Mouse (Mus musculus) liver, embryonic 11.5 days (tissue): ENCODE data around the gene Spem2. TPM values are rescaled to one million over a fixed set of nuclear protein-coding genes. Genes with fewer than 3 reads are reported as not detected.

ENCODE experiments used
- ATAC-seq: fragments of 200-750 bp; cut with Nextera tagmentation; replicated peaks from 2 replicates; pipeline ENCODE4 v1.8.0; 2017; ENCODE audit warnings: moderate number of reproducible peaks, mild to moderate bottlenecking, moderate TSS enrichment, moderate library complexity; ENCODE audit not compliant: low FRiP score
- DNase-seq: peaks from one replicate; pipeline ENCODE4 v3.0.0-alpha.2; 2017; ENCODE audit warnings: low spot score
- H3K27ac ChIP-seq: fragments of 300-500 bp; sonication (generic); 2 replicates; pipeline ENCODE4 v1.5.1; 2014; ENCODE audit warnings: mild to moderate bottlenecking, low read depth, low read length, control low read depth
- H3K27me3 ChIP-seq: fragments of 300-500 bp; sonication (generic); replicated peaks from 2 replicates; pipeline ENCODE4 v1.6.1; 2014; ENCODE audit warnings: low read length, mixed read lengths; ENCODE audit not compliant: control insufficient read depth, insufficient read depth
- H3K36me3 ChIP-seq: fragments of 300-500 bp; sonication (generic); 2 replicates; pipeline ENCODE4 v1.6.1; 2014; ENCODE audit warnings: mild to moderate bottlenecking, low read length, moderate library complexity, mixed read lengths; ENCODE audit not compliant: control insufficient read depth, insufficient read depth
- H3K4me1 ChIP-seq: fragments of 300-500 bp; sonication (generic); replicated peaks from 2 replicates; pipeline ENCODE4 v1.6.1; 2014; ENCODE audit warnings: low read length, mixed read lengths; ENCODE audit not compliant: control insufficient read depth, insufficient read depth
- H3K4me2 ChIP-seq: fragments of 300-500 bp; sonication (generic); 2 replicates; pipeline ENCODE4 v1.6.1; 2014; ENCODE audit warnings: mild to moderate bottlenecking, control low read depth, moderate library complexity
- H3K4me3 ChIP-seq: fragments of 300-500 bp; sonication (generic); 2 replicates; pipeline ENCODE4 v1.5.1; 2014; ENCODE audit warnings: low read depth, low read length, control low read depth
- H3K9ac ChIP-seq: fragments of 300-500 bp; sonication (generic); 2 replicates; pipeline ENCODE4 v1.6.1; 2014; ENCODE audit warnings: low read depth, low read length, control low read depth
- H3K9me3 ChIP-seq: fragments of 300-500 bp; sonication (generic); 2 replicates; pipeline ENCODE4 v1.6.1; 2016; ENCODE audit warnings: low read length, inconsistent platforms, mixed read lengths; ENCODE audit not compliant: control insufficient read depth
- WGBS: fragments of 180-500 bp; shearing (Covaris S2); extraction: QIAGEN DNeasy Blood & Tissue Kit; methylation state at CpG from one replicate; pipeline ENCODE4 v1.1.7; 2014; 5-methylcytosine and 5-hydroxymethylcytosine counted together
- polyA plus RNA-seq: library from polyadenylated mRNA; unstranded; fragments of >200 nt; fragmentation: Nextera tagmentation; extraction: Ambion mirVana; gene quantifications from 2 replicates; pipeline ENCODE4 v1.2.1, GENCODE M21; 2014

Gene Spem2
- polyA plus RNA-seq, 1 experiment from 2014 or later, result not detected

GRCm38 (mm10) chr11:69853994-69854393 lies 35.7 kb upstream of the Spem2 start:
- peaks cover 45% of the 10 kb centered on the region for H3K4me1 ChIP-seq
- DNase-seq, result peak; percentile 65
- H3K9me3 ChIP-seq, result no peaks in the 10 kb centered on the region
- H3K27me3 ChIP-seq, result peaks cover 16% of the 10 kb centered on the region
- H3K9ac ChIP-seq, result peak overlapping the region; percentile 4
- 43% methylated on average over 7 of the region's 7 CpGs for whole genome bisulfite sequencing
- peak; percentile 93 for ATAC-seq
- peak overlapping the region; percentile 21; the same call in 1 of the 2 replicates for H3K4me3 ChIP-seq
- peak overlapping the region; percentile 94 for H3K27ac ChIP-seq
- peaks cover 20% of the 10 kb centered on the region for H3K36me3 ChIP-seq
- peak overlapping the region; percentile 52 for H3K4me2 ChIP-seq

GRCm38 (mm10) chr11:69850754-69851153 lies 32.5 kb upstream of the Spem2 start:
- Histone ChIP-seq H3K36me3 (peaks cover 24% of the 10 kb centered on the region), H3K9me3 (no peaks in the 10 kb centered on the region), H3K27me3 (no peaks in the 10 kb centered on the region), H3K27ac (peak overlapping the region; percentile 21; the same call in 1 of the 2 replicates), H3K4me2 (no peak overlapping the region; the same call in 1 of the 2 replicates), H3K4me1 (peaks cover 60% of the 10 kb centered on the region), H3K4me3 (no peak overlapping the region), H3K9ac (no peak overlapping the region)
- DNase-seq (no peak), ATAC-seq (no peak)
- WGBS, result 72% methylated on average over 8 of the region's 8 CpGs

DNA sequence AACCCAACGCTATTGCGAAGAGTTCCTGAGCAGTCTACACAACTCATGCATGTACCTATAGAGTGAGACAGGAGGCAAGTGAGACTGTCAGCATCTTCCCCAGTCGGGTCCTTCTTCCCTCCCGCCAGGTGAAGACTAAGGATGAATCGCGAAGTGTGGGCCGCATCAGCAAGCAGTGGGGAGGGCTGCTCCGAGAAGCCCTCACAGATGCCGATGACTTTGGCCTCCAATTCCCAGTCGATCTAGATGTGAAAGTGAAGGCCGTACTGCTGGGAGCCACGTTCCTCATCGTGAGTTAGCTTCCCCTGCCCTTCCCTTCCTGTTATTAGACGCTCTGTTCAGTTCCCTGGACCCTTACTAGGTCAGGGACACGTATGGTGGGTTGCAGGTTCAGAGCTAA lies 31.6 kb upstream of the Spem2 start:
- Histone ChIP-seq H3K4me1 (peaks cover 56% of the 10 kb centered on the region), H3K27me3 (no peaks in the 10 kb centered on the region), H3K36me3 (peaks cover 24% of the 10 kb centered on the region), H3K27ac (peak overlapping the region; percentile 21; the same call in 1 of the 2 replicates), H3K4me3 (no peak overlapping the region), H3K4me2 (no peak overlapping the region), H3K9me3 (no peaks in the 10 kb centered on the region), H3K9ac (no peak overlapping the region)
- DNase-seq (no peak), ATAC-seq (no peak)
- 89% methylated on average over 15 of the region's 15 CpGs for WGBS

DNA sequence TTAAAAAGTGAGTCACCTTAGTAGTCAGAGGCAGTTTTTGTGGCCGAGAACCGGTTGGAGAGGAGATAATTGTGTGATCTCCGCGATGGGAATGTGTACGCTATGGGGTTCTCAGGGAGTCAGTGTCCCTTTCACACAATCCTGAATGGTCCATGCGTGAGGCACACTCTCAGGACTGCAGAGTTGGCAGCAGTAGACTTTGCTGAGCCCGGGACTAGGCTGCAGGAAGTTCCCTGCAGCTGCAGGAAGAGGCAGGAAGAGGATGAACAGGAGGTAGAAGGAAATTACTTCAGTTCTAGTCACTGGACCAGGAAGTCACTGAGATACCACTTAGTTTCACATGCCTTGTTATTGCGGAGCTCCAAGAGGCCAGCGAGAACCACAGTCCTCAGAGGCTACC lies 30.9 kb upstream of the Spem2 start:
- Histone ChIP-seq H3K27ac (peak overlapping the region; percentile 16; the same call in 1 of the 2 replicates), H3K4me2 (peak overlapping the region; percentile 15; the same call in 1 of the 2 replicates), H3K4me1 (peaks cover 51% of the 10 kb centered on the region), H3K4me3 (no peak overlapping the region), H3K36me3 (peaks cover 24% of the 10 kb centered on the region), H3K27me3 (no peaks in the 10 kb centered on the region), H3K9ac (no peak overlapping the region), H3K9me3 (no peaks in the 10 kb centered on the region)
- WGBS, result 78% methylated on average over 9 of the region's 9 CpGs
- no peak for DNase-seq
- no peak for ATAC-seq

DNA sequence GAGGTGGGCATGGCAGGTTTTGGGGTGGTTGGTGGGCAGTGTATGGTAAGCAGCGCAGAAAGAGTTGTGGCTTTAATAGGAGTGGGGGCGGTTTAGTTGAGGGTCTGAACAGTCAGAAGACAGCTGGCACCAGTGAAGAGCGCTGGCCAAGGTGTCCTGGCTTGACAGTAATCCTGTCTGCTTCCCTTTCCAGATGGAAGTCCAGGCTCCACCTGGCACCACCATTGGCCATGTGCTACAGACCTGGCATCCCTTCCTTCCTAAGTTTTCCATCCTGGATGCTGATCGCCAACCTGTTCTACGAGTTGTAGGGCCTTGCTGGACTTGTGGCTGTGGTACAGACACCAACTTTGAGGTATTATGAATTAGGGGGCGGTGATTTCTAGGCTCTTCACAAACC lies 29.8 kb upstream of the Spem2 start:
- ATAC-seq (no peak), DNase-seq (no peak)
- peak overlapping the region; percentile 76 for H3K4me2 ChIP-seq
- no peaks in the 10 kb centered on the region for H3K9me3 ChIP-seq
- H3K9ac ChIP-seq, result no peak overlapping the region
- 95% methylated on average over 6 of the region's 6 CpGs for WGBS
- H3K27me3 ChIP-seq, result no peaks in the 10 kb centered on the region
- no peak overlapping the region for H3K27ac ChIP-seq
- peaks cover 24% of the 10 kb centered on the region for H3K36me3 ChIP-seq
- H3K4me1 ChIP-seq, result peaks cover 43% of the 10 kb centered on the region
- H3K4me3 ChIP-seq, result peak overlapping the region; percentile 74; the same call in 1 of the 2 replicates

- peak overlapping the region; percentile 95 for H3K27ac ChIP-seq
- H3K9ac ChIP-seq, result peak overlapping the region; percentile 72
- 13% methylated on average over 37 of the region's 37 CpGs for WGBS
- no peaks in the 10 kb centered on the region for H3K9me3 ChIP-seq
- DNase-seq (no peak), ATAC-seq (peak; percentile 56)
- H3K4me2 ChIP-seq, result peak overlapping the region; percentile 76
- H3K4me3 ChIP-seq, result peak overlapping the region; percentile 74
- H3K4me1 ChIP-seq, result peaks cover 37% of the 10 kb centered on the region
- no peaks in the 10 kb centered on the region for H3K27me3 ChIP-seq
- peaks cover 24% of the 10 kb centered on the region for H3K36me3 ChIP-seq
Measured at GRCm38 (mm10) chr11:69846738-69847688, 28.7 kb upstream of the Spem2 start.

GRCm38 (mm10) chr11:69846198-69846680 lies 28.0 kb upstream of the Spem2 start, which contains the start of gene Plscr3:
Gene Plscr3, plus strand, starts transcription at chr11:69846376.
- WGBS, result under 1% methylated on average over 38 of the region's 38 CpGs
- Histone ChIP-seq H3K4me1 (peaks cover 31% of the 10 kb centered on the region), H3K27me3 (no peaks in the 10 kb centered on the region), H3K4me3 (peak within 1 kb of the TSS; percentile 74), H3K9ac (peak within 1 kb of the TSS; percentile 72), H3K9me3 (no peaks in the 10 kb centered on the region), H3K4me2 (peak within 1 kb of the TSS; percentile 76), H3K27ac (peak within 1 kb of the TSS; percentile 95), H3K36me3 (peaks cover 19% of the 10 kb centered on the region)
- ATAC-seq (peak; percentile 90), DNase-seq (peak; percentile 97)

DNA sequence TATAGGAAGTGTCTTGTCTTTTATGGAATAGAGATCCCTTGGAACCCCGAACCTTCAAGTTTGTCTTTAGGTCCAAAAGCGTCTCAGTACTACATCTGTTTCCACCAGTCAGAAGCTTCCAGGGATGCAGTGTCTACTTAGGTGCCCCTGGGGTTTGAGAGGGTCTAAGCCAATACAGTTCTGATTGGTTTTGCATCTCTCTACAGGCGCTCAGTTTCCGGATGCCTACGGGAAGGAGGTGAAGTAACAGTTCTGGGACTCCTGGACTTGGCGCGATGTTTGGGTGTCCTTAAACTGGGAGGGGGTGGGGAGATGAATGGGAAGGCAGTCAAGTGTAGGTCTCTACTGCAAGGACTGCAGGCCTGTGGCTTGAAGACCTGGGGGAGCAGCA lies 20.4 kb upstream of the Spem2 start:
- no peak for DNase-seq
- 0% methylated on average over 7 of the region's 7 CpGs for WGBS

More for the DNA sequence above, 20.4 kb upstream of the Spem2 start:
- ATAC-seq, result peak; percentile 3; the same call in 1 of the 2 replicates
- peak overlapping the region; percentile 76 for H3K4me3 ChIP-seq
- H3K27ac ChIP-seq, result peak overlapping the region; percentile 78
- H3K4me1 ChIP-seq, result peaks cover 41% of the 10 kb centered on the region
- no peaks in the 10 kb centered on the region for H3K9me3 ChIP-seq
- peaks cover 33% of the 10 kb centered on the region for H3K27me3 ChIP-seq
- no peaks in the 10 kb centered on the region; the same call in 1 of the 2 replicates for H3K36me3 ChIP-seq
- peak overlapping the region; percentile 96 for H3K4me2 ChIP-seq
- peak overlapping the region; percentile 80 for H3K9ac ChIP-seq
